Mouse (Mus musculus) embryonic facial prominence, embryonic 14.5 days (tissue): Measurements from ENCODE around the gene Mfsd2a. TPM values are rescaled to one million over a fixed set of nuclear protein-coding genes. Genes with fewer than 3 reads are reported as not detected.
A peak's percentile ranks its signal among the peaks of the same experiment; 100 is the strongest.

Source experiments
- ATAC-seq: fragments of 200-750 bp; cut with Nextera tagmentation; 2 replicates; pipeline ENCODE4 v1.8.0; 2017; ENCODE audit warnings: low read depth, moderate number of reproducible peaks, moderate TSS enrichment
- DNase-seq: peaks from one replicate; pipeline ENCODE4 v3.0.0-alpha.2; 2015; ENCODE audit warnings: low spot score
- H3K27ac ChIP-seq: fragments of 300-500 bp; sonication (generic); replicated peaks from 2 replicates; pipeline ENCODE4 v1.5.1; 2014; ENCODE audit warnings: low read depth, mild to moderate bottlenecking, low read length, moderate library complexity
- H3K27me3 ChIP-seq: fragments of 300-500 bp; sonication (generic); replicated peaks from 2 replicates; pipeline ENCODE4 v1.6.1; 2014; ENCODE audit warnings: low read length; ENCODE audit not compliant: control insufficient read depth, insufficient read depth
- H3K36me3 ChIP-seq: fragments of 300-500 bp; sonication (generic); 2 replicates; pipeline ENCODE4 v1.6.1; 2014; ENCODE audit warnings: low read length, mixed read lengths; ENCODE audit not compliant: control insufficient read depth, insufficient read depth
- H3K4me1 ChIP-seq: fragments of 300-500 bp; sonication (generic); 2 replicates; pipeline ENCODE4 v1.6.1; 2014; ENCODE audit warnings: antibody characterized with exemption, low read length; ENCODE audit not compliant: control insufficient read depth, insufficient read depth
- H3K4me2 ChIP-seq: fragments of 300-500 bp; sonication (generic); 2 replicates; pipeline ENCODE4 v1.6.1; 2014; ENCODE audit warnings: low read depth, mild to moderate bottlenecking, low read length, moderate library complexity, mixed read lengths
- H3K4me3 ChIP-seq: fragments of 300-500 bp; sonication (generic); 2 replicates; pipeline ENCODE4 v1.5.1; 2014; ENCODE audit warnings: low read depth, mild to moderate bottlenecking, low read length
- H3K9ac ChIP-seq: fragments of 300-500 bp; sonication (generic); 2 replicates; pipeline ENCODE4 v1.6.1; 2014; ENCODE audit warnings: low read depth, mild to moderate bottlenecking, low read length, moderate library complexity, mixed read lengths
- H3K9me3 ChIP-seq: fragments of 300-500 bp; sonication (generic); 2 replicates; pipeline ENCODE4 v1.6.1; 2016; ENCODE audit warnings: low read length; ENCODE audit not compliant: control insufficient read depth
- WGBS: fragments of 180-500 bp; shearing (Covaris S2); extraction: QIAGEN DNeasy Blood & Tissue Kit; methylation state at CpG from one replicate; pipeline ENCODE4 v1.1.7; 2014; 5-methylcytosine and 5-hydroxymethylcytosine counted together
- polyA plus RNA-seq: library from polyadenylated mRNA; unstranded; fragments of >200 nt; fragmentation: Nextera tagmentation; extraction: Ambion mirVana; gene quantifications from 2 replicates; pipeline ENCODE4 v1.2.1, GENCODE M21; 2014

The Mfsd2a gene
- polyA plus RNA-seq, 1 experiment from 2014 or later: 5.3 TPM

DNA sequence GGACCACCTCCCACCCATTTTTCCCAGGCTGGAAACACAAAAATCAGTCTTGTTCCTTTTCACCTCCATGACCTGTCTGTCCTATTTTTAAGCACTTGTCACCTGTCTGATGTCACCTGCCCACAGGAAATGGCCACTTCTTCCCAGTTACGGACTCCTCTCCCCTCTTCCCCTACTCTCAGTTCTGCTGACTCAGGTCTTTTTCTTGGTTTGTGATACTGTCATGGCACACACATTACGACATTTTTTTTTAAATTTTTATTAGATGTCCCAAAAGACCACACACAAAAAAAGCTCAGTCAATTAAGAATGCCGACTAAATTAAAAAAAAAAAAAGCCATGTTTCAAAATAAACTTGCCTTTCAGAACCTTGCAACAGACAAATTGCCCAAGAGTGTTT lies 21.5 kb upstream of the Mfsd2a start:
- no peak for ATAC-seq

GRCm38 (mm10) chr4:122981930-122982329 lies 20.9 kb upstream of the Mfsd2a start:
- Histone ChIP-seq H3K27me3 (peaks cover 24% of the 10 kb centered on the region), H3K36me3 (no peaks in the 10 kb centered on the region), H3K9me3 (no peaks in the 10 kb centered on the region), H3K9ac (no peak overlapping the region), H3K4me2 (no peak overlapping the region), H3K4me3 (no peak overlapping the region), H3K27ac (no peak overlapping the region), H3K4me1 (0 out of 2 replicates have a peak, but pooled peaks cover 3% of the 10 kb centered on the region)
- DNase-seq (no peak), ATAC-seq (no peak)
- 33% methylated on average over 2 of the region's 3 CpGs for WGBS

More for the DNA sequence above, 21.5 kb upstream of the Mfsd2a start:
- peaks cover 24% of the 10 kb centered on the region for H3K27me3 ChIP-seq
- H3K9me3 ChIP-seq: no peaks in the 10 kb centered on the region
- no peak overlapping the region for H3K27ac ChIP-seq
- DNase-seq: no peak
- H3K4me1 ChIP-seq: 0 out of 2 replicates have a peak, but pooled peaks cover 3% of the 10 kb centered on the region
- no peaks in the 10 kb centered on the region for H3K36me3 ChIP-seq
- peak overlapping the region; percentile 29; the same call in 1 of the 2 replicates for H3K4me2 ChIP-seq
- no peak overlapping the region for H3K4me3 ChIP-seq
- 65% methylated on average over 3 of the region's 3 CpGs for WGBS
- H3K9ac ChIP-seq: no peak overlapping the region

DNA sequence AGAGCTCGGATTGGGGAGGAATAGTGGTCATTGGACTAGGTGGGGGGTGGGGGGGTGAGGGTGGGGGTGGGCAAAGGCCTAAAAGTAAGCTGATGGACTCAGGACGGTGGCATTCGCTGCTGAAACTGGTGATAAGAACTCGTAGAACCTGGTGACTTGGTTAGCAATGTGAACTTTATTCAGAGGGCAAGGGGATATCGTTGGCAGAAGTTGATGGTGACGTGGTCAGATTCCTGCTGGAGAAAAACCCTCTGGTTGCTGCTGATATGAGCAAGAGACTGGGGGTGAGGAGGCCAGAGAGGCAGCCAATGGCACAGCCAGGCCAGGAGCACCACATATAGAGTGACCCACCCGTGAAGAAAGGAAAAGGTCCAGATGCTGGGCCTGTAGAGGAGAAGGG lies 20.2 kb upstream of the Mfsd2a start:
- DNase-seq (no peak), ATAC-seq (no peak)
- 82% methylated on average over 7 of the region's 7 CpGs for WGBS
- Histone ChIP-seq H3K27me3 (peaks cover 24% of the 10 kb centered on the region), H3K9ac (no peak overlapping the region), H3K4me3 (no peak overlapping the region), H3K4me2 (no peak overlapping the region), H3K36me3 (no peaks in the 10 kb centered on the region), H3K9me3 (no peaks in the 10 kb centered on the region), H3K27ac (no peak overlapping the region), H3K4me1 (0 out of 2 replicates have a peak, but pooled peaks cover 3% of the 10 kb centered on the region)

- H3K4me2 ChIP-seq: no peak overlapping the region
- peaks cover 24% of the 10 kb centered on the region for H3K27me3 ChIP-seq
- no peak for ATAC-seq
- no peak overlapping the region for H3K4me3 ChIP-seq
- H3K4me1 ChIP-seq: 0 out of 2 replicates have a peak, but pooled peaks cover 3% of the 10 kb centered on the region
- no peak overlapping the region for H3K27ac ChIP-seq
- no peak overlapping the region for H3K9ac ChIP-seq
- DNase-seq: peak; percentile 64
- WGBS: 69% methylated on average over 2 of the region's 2 CpGs
- H3K9me3 ChIP-seq: no peaks in the 10 kb centered on the region
- no peaks in the 10 kb centered on the region for H3K36me3 ChIP-seq
Observed at GRCm38 (mm10) chr4:122980684-122981083, 19.7 kb upstream of the Mfsd2a start.

- Histone ChIP-seq H3K4me2 (no peak overlapping the region), H3K9ac (no peak overlapping the region), H3K27ac (no peak overlapping the region), H3K27me3 (peaks cover 24% of the 10 kb centered on the region), H3K4me3 (no peak overlapping the region), H3K9me3 (no peaks in the 10 kb centered on the region), H3K4me1 (0 out of 2 replicates have a peak, but pooled peaks cover 3% of the 10 kb centered on the region), H3K36me3 (no peaks in the 10 kb centered on the region)
- WGBS: 82% methylated on average over 3 of the region's 3 CpGs
- DNase-seq (no peak), ATAC-seq (no peak)
Observed at GRCm38 (mm10) chr4:122979826-122980225, 18.8 kb upstream of the Mfsd2a start.

DNA sequence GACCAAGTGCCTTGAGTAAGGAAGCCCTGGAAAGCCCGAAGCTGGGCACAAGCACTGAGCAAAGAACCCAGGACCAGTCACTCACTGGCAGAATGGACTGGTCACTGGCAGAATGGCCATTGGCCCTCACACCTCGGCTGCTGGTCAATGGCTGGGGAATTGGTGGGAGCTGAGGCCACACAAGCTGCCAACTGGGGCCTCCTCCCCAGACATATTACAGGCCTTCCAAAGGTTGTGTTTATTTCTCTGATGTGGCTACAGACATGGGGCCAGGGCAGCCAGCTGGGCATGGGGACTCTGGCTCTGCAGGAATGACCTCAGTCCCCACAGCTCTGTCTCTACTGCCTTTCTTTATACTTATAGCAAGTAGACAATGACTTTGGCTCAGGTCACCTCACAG lies 17.9 kb upstream of the Mfsd2a start:
- Histone ChIP-seq H3K4me1 (0 out of 2 replicates have a peak, but pooled peaks cover 3% of the 10 kb centered on the region), H3K9me3 (no peaks in the 10 kb centered on the region), H3K36me3 (no peaks in the 10 kb centered on the region), H3K4me2 (no peak overlapping the region), H3K27ac (no peak overlapping the region), H3K4me3 (no peak overlapping the region), H3K9ac (no peak overlapping the region), H3K27me3 (peaks cover 16% of the 10 kb centered on the region)
- DNase-seq (no peak), ATAC-seq (no peak)
- WGBS: 87% methylated on average over 2 of the region's 2 CpGs

- Histone ChIP-seq H3K27ac (no peak overlapping the region), H3K4me3 (no peak overlapping the region), H3K4me2 (no peak overlapping the region), H3K9ac (no peak overlapping the region), H3K9me3 (no peaks in the 10 kb centered on the region), H3K4me1 (no peaks in the 10 kb centered on the region), H3K27me3 (no peaks in the 10 kb centered on the region), H3K36me3 (no peaks in the 10 kb centered on the region)
- DNase-seq: no peak
- ATAC-seq: no peak
- 77% methylated on average over 4 of the region's 4 CpGs for WGBS
Observed at GRCm38 (mm10) chr4:122976885-122977284, 15.9 kb upstream of the Mfsd2a start.

DNA sequence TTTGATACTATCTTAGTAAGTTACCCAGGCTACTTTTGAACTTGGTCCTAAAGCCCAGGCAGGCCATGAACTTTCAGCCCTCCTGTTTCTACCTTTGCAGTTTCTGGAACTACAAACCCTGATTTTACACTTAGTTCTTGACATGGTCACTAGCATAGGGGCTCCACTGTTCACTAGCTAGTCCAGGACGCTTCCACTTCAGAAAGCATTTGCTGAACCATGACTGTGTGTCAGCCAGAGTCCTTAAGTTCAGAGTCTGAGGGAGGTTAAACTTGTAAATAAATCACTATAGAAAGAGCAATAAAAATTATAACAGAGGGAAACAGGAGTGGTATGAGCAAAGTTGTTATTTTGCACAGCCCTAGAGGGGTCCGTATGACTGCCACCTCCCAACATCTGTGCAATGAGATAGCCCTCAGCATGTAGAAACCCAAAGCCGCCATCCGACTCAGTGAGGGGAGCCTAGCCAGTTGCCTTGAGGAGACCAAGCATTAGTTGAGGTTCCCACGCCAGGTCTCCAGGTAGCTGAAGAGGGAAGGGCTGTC lies 14.1 kb upstream of the Mfsd2a start:
- Histone ChIP-seq H3K27me3 (no peaks in the 10 kb centered on the region), H3K9ac (no peak overlapping the region), H3K36me3 (no peaks in the 10 kb centered on the region), H3K9me3 (no peaks in the 10 kb centered on the region), H3K27ac (no peak overlapping the region), H3K4me2 (no peak overlapping the region), H3K4me1 (no peaks in the 10 kb centered on the region), H3K4me3 (no peak overlapping the region)
- no peak for DNase-seq
- WGBS: 84% methylated on average over 5 of the region's 5 CpGs
- no peak for ATAC-seq

DNA sequence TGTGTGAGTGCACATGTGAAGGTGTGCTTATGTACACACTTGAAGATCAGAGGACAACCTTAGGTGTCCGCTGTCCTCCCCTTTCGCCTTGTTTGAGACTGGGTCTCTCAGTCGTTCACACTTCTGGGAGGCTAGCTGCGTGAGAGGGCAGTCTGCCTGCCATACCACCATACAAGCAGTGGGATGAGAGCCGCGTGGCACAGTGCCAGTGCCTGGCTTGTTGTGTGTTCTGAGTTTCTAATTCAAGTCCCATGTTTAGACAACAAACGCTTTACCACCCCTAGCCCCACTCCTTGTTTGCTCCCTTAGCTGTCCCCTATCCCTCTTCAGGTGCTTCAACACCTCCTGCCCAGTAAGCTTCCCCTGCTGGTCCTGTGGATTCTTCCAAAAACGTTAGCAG lies 11.1 kb upstream of the Mfsd2a start:
- Histone ChIP-seq H3K4me3 (no peak overlapping the region), H3K36me3 (no peaks in the 10 kb centered on the region), H3K9me3 (no peaks in the 10 kb centered on the region), H3K27ac (no peak overlapping the region), H3K4me2 (no peak overlapping the region), H3K4me1 (no peaks in the 10 kb centered on the region), H3K9ac (no peak overlapping the region), H3K27me3 (no peaks in the 10 kb centered on the region)
- no peak for ATAC-seq
- WGBS: 79% methylated on average over 8 of the region's 8 CpGs
- no peak for DNase-seq
